Mouse (Mus musculus) heart, embryonic 13.5 days (tissue): ENCODE measurements around the gene Orm2. TPM values are rescaled to one million over a fixed set of nuclear protein-coding genes. Genes with fewer than 3 reads are reported as not detected.

Source experiments
- ATAC-seq: fragments of 200-750 bp; cut with Nextera tagmentation; 2 replicates; pipeline ENCODE4 v1.8.0; 2017; ENCODE audit warnings: moderate TSS enrichment; ENCODE audit not compliant: insufficient number of reproducible peaks, low FRiP score, low TSS enrichment; ENCODE audit errors: extremely low read depth
- H3K27ac ChIP-seq: fragments of 300-500 bp; sonication (generic); replicated peaks from 2 replicates; pipeline ENCODE4 v1.5.1; 2015; ENCODE audit warnings: moderate library complexity, mild to moderate bottlenecking, inconsistent platforms
- H3K27me3 ChIP-seq: fragments of 300-500 bp; sonication (generic); replicated peaks from 2 replicates; pipeline ENCODE4 v1.6.1; 2015; ENCODE audit warnings: mild to moderate bottlenecking, inconsistent platforms
- H3K36me3 ChIP-seq: fragments of 300-500 bp; sonication (generic); 2 replicates; pipeline ENCODE4 v1.6.1; 2015; ENCODE audit warnings: mild to moderate bottlenecking, inconsistent platforms
- H3K4me1 ChIP-seq: fragments of 300-500 bp; sonication (generic); 2 replicates; pipeline ENCODE4 v1.6.1; 2015; ENCODE audit warnings: inconsistent platforms
- H3K4me2 ChIP-seq: fragments of 300-500 bp; sonication (generic); 2 replicates; pipeline ENCODE4 v1.6.1; 2015; ENCODE audit warnings: inconsistent platforms, mild to moderate bottlenecking, moderate library complexity
- H3K4me3 ChIP-seq: fragments of 300-500 bp; sonication (generic); 2 replicates; pipeline ENCODE4 v1.5.1; 2015; ENCODE audit warnings: moderate library complexity, mild to moderate bottlenecking, inconsistent platforms
- H3K9ac ChIP-seq: fragments of 300-500 bp; sonication (generic); 2 replicates; pipeline ENCODE4 v1.6.1; 2015; ENCODE audit warnings: inconsistent platforms, mild to moderate bottlenecking, moderate library complexity
- H3K9me3 ChIP-seq: fragments of 300-500 bp; sonication (generic); 2 replicates; pipeline ENCODE4 v1.6.1; 2016; ENCODE audit warnings: inconsistent platforms
- WGBS: fragments of 180-500 bp; shearing (Covaris S2); methylation state at CpG from one replicate; pipeline ENCODE4 v1.1.7; 2015; ENCODE audit warnings: mixed read lengths; 5-methylcytosine and 5-hydroxymethylcytosine counted together
- polyA plus RNA-seq: library from polyadenylated mRNA; unstranded; fragments of >200 nt; fragmentation: Nextera tagmentation; extraction: Ambion mirVana; gene quantifications from 2 replicates; pipeline ENCODE4 v1.2.1, GENCODE M21; 2015

Gene Orm2
- polyA plus RNA-seq, 1 experiment from 2014 or later: not detected

- 40% methylated on average over 11 of the region's 11 CpGs for WGBS
- Histone ChIP-seq H3K4me2 (peak overlapping the region; percentile 16; the same call in 1 of the 2 replicates), H3K27ac (peak overlapping the region; percentile 67), H3K36me3 (peaks cover 17% of the 10 kb centered on the region), H3K27me3 (0 out of 2 replicates have a peak, but pooled peaks cover 3% of the 10 kb centered on the region), H3K4me1 (peaks cover 53% of the 10 kb centered on the region), H3K9me3 (no peaks in the 10 kb centered on the region), H3K4me3 (no peak overlapping the region), H3K9ac (peak overlapping the region; percentile 40)
- ATAC-seq: no peak
Observed at GRCm38 (mm10) chr4:63398854-63399609, 36.8 kb downstream of the Orm2 start.

GRCm38 (mm10) chr4:63399691-63400270 lies 37.5 kb downstream of the Orm2 start:
- Histone ChIP-seq H3K27ac (peak overlapping the region; percentile 67), H3K4me3 (no peak overlapping the region), H3K9ac (peak overlapping the region; percentile 40), H3K27me3 (0 out of 2 replicates have a peak, but pooled peaks cover 3% of the 10 kb centered on the region), H3K9me3 (no peaks in the 10 kb centered on the region), H3K4me1 (peaks cover 60% of the 10 kb centered on the region), H3K4me2 (peak overlapping the region; percentile 16; the same call in 1 of the 2 replicates), H3K36me3 (peaks cover 10% of the 10 kb centered on the region)
- 43% methylated on average over 8 of the region's 8 CpGs for WGBS
- no peak for ATAC-seq

DNA sequence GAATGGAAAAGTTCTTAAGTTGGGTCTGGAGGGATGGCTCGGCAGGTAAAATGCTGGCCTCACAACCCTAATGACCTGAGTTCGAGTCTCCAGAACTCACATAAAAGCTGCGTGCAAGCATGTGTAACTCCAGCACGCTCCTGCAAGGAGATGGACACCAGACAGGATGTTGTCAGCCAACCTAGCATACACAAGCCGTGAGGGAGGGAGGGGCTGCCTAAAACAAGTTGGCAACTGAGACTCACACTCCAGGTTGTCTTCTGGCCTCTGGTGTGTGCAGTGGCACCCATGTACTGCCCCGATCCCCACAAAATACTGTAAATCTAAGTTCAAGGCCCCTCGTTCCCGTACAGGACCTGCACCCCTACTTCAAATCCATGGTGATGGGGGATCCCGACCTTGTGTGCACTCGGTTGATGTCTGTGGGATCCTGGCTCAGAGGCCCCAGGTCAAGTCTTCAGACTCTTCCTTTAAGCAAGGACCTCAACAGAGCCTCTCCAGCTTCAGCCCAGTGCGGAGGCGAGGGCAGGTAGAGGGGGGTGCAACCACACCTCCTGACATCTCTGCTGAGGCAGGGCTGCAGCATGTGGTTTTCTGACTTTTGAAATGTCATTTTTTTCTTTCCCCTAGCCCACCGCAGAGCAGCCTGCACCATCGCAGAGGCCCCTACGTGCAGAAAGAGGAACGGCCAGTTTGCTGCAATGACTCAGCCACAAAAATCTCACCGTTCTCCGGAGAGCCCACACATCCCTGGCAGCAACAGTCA lies 38.5 kb downstream of the Orm2 start:
- Histone ChIP-seq H3K4me3 (no peak overlapping the region), H3K27ac (no peak overlapping the region), H3K4me1 (peaks cover 70% of the 10 kb centered on the region), H3K36me3 (peaks cover under 1% of the 10 kb centered on the region; the same call in 1 of the 2 replicates), H3K9ac (no peak overlapping the region), H3K9me3 (no peaks in the 10 kb centered on the region), H3K4me2 (no peak overlapping the region), H3K27me3 (0 out of 2 replicates have a peak, but pooled peaks cover 3% of the 10 kb centered on the region)
- ATAC-seq: no peak
- WGBS: 81% methylated on average over 18 of the region's 18 CpGs

- no peak for ATAC-seq
- peak overlapping the region; percentile 65 for H3K4me2 ChIP-seq
- H3K36me3 ChIP-seq: no peaks in the 10 kb centered on the region
- H3K9me3 ChIP-seq: no peaks in the 10 kb centered on the region
- peak overlapping the region; percentile 91; the same call in 1 of the 2 replicates for H3K27ac ChIP-seq
- WGBS: 64% methylated on average over 6 of the region's 6 CpGs
- H3K4me1 ChIP-seq: peaks cover 74% of the 10 kb centered on the region
- no peak overlapping the region for H3K9ac ChIP-seq
- H3K4me3 ChIP-seq: no peak overlapping the region
- H3K27me3 ChIP-seq: 0 out of 2 replicates have a peak, but pooled peaks cover 7% of the 10 kb centered on the region
Observed at GRCm38 (mm10) chr4:63401620-63402019, 39.4 kb downstream of the Orm2 start.

DNA sequence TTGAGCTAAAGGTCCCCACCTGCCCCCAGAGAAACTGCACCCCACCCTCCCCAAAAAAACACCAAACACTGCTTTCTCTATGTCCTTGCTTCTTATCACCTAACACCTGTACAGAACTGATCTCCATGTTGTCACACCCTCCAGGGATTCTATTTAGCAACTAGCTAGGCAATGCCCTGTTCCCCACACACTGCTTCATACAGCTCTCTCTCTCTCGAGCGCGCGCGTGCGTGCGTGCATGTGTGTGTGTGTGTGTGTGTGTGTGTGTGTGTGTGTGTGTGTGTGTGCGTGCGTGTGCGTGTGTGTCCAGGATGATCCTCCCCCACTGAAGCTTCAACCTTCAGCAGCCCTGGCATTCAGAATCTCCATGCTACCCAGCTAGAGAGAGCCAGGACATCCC lies 39.8 kb downstream of the Orm2 start:
- 0 out of 2 replicates have a peak, but pooled peaks cover 7% of the 10 kb centered on the region for H3K27me3 ChIP-seq
- H3K4me2 ChIP-seq: peak overlapping the region; percentile 65
- no peak for ATAC-seq
- H3K27ac ChIP-seq: peak overlapping the region; percentile 91
- H3K9me3 ChIP-seq: no peaks in the 10 kb centered on the region
- WGBS: 73% methylated on average over 10 of the region's 10 CpGs
- H3K4me1 ChIP-seq: peaks cover 74% of the 10 kb centered on the region
- peak overlapping the region; percentile 76 for H3K9ac ChIP-seq
- no peaks in the 10 kb centered on the region for H3K36me3 ChIP-seq
- H3K4me3 ChIP-seq: peak overlapping the region; percentile 41

- Histone ChIP-seq H3K36me3 (no peaks in the 10 kb centered on the region), H3K9ac (peak overlapping the region; percentile 76), H3K4me1 (peaks cover 74% of the 10 kb centered on the region), H3K4me3 (peak overlapping the region; percentile 41), H3K4me2 (peak overlapping the region; percentile 65), H3K27ac (peak overlapping the region; percentile 91), H3K9me3 (no peaks in the 10 kb centered on the region), H3K27me3 (0 out of 2 replicates have a peak, but pooled peaks cover 7% of the 10 kb centered on the region)
- WGBS: 39% methylated on average over 6 of the region's 6 CpGs
- no peak for ATAC-seq
Observed at GRCm38 (mm10) chr4:63402558-63402957, 40.3 kb downstream of the Orm2 start.

DNA sequence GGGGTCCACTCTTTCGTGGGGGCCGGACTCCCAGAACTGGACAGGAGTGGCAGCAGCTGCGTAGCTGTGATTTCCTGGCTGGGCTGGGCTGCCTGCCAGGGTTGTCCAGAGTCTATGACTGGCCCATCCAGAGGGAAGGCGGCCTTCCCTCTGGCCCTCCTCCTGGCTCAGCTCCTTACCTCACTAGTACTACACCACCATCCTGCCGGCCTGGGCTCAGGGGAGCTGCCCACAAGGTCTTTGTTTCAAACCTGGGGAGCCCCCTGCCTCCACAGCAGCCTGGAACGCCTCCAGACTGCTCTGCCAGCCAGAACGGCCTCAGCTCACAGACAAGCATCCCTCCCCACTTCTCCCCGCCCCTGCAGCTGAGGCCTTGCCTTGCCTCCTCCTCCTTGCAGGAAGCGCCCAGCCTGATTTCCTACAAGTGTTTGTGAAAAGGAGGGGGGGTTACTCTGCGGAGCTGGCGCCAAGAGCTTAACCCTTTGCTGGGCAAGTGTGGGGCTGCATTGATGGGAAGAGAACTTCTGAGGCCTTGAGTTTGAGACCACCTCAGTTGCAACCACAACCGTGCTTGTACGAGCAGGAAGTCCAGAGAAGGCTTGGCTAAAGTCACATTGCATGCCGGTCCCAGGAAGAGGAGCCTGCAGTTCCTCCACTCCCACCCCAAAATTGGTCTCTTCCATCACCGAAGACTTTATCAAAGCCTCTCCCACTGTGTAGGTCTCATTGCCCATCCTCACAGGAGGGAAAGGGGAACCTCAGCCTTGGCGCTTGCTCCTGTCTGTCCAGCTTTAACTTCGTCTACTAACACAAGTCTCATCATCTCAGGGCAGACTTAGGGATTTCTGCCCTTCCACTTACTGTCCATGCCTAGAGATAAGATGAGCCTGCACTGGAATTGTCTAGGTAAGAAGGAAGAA lies 41.1 kb downstream of the Orm2 start, which contains the start of gene Akna:
Gene Akna, minus strand, starts transcription at position 315 of the 920 bp plus-strand sequence.
- Histone ChIP-seq H3K36me3 (no peaks in the 10 kb centered on the region), H3K4me1 (peaks cover 76% of the 10 kb centered on the region)

GRCm38 (mm10) chr4:63404205-63404604 lies 42.0 kb downstream of the Orm2 start:
- Histone ChIP-seq H3K4me2 (peak overlapping the region; percentile 65), H3K4me1 (peaks cover 76% of the 10 kb centered on the region), H3K9ac (0 out of 2 replicates have a peak overlapping the region, but pooled peaks have one; percentile 76), H3K27me3 (peaks cover 16% of the 10 kb centered on the region; the same call in 1 of the 2 replicates), H3K27ac (peak overlapping the region; percentile 91), H3K9me3 (no peaks in the 10 kb centered on the region), H3K4me3 (no peak overlapping the region), H3K36me3 (no peaks in the 10 kb centered on the region)
- 52% methylated on average over 7 of the region's 7 CpGs for WGBS
- ATAC-seq: no peak

More for the DNA sequence above, 41.1 kb downstream of the Orm2 start, which contains the start of gene Akna:
- peaks cover 13% of the 10 kb centered on the region; the same call in 1 of the 2 replicates for H3K27me3 ChIP-seq
- H3K27ac ChIP-seq: peak within 1 kb of the TSS; percentile 91
- H3K9ac ChIP-seq: peak within 1 kb of the TSS; percentile 76
- peak within 1 kb of the TSS; percentile 41 for H3K4me3 ChIP-seq
- 13% methylated on average over 17 of the region's 17 CpGs for WGBS
- peak within 1 kb of the TSS; percentile 65 for H3K4me2 ChIP-seq
- H3K9me3 ChIP-seq: no peaks in the 10 kb centered on the region
- peak; percentile 80 for ATAC-seq

DNA sequence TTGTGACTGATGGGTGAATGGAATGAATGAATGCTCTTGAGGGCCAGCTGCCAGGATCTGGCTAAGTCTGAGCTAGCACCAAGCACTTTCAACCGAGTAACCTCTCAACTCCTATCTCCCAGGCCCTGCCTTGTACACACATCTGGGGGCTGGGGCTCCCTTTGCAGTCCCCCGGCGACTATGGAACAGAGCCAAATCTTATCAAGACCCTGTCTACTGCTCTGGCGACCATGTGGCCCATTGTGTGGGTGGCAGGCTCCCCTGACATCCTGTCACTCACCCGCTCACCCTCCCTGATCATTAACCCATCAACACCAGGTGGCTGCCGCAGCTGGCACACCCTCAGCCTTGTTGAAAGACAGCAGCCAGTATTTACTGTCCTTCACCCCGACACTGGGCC lies 42.8 kb downstream of the Orm2 start:
- H3K4me1 ChIP-seq: peaks cover 76% of the 10 kb centered on the region
- H3K4me3 ChIP-seq: no peak overlapping the region
- H3K9ac ChIP-seq: peak overlapping the region; percentile 26; the same call in 1 of the 2 replicates
- ATAC-seq: no peak
- H3K27ac ChIP-seq: peak overlapping the region; percentile 28; the same call in 1 of the 2 replicates
- H3K27me3 ChIP-seq: peaks cover 16% of the 10 kb centered on the region; the same call in 1 of the 2 replicates
- no peaks in the 10 kb centered on the region for H3K36me3 ChIP-seq
- H3K4me2 ChIP-seq: no peak overlapping the region
- WGBS: 9% methylated on average over 7 of the region's 7 CpGs
- H3K9me3 ChIP-seq: no peaks in the 10 kb centered on the region

DNA sequence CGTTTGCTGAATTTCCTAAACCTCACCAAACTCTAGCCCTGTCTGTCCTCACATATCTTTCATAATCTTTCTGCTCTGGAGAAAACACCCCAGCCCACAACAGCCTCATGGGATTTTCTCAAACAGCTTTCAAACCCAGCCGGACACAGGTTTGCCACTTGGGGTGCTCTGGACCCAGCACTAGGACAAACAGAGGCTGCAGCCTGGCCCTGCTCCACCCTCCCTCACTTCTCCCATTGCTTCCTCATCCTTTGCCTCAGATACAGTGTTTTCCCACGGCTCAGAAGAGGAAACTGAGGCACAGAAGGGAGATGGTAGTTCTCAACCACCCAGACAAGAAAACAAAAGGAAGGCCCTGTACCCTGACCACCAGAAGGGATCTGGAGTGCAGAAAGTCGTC lies 43.4 kb downstream of the Orm2 start:
- no peak overlapping the region for H3K4me3 ChIP-seq
- H3K4me1 ChIP-seq: peaks cover 72% of the 10 kb centered on the region
- no peaks in the 10 kb centered on the region for H3K9me3 ChIP-seq
- no peaks in the 10 kb centered on the region for H3K36me3 ChIP-seq
- H3K4me2 ChIP-seq: no peak overlapping the region
- H3K27me3 ChIP-seq: peaks cover 16% of the 10 kb centered on the region; the same call in 1 of the 2 replicates
- no peak overlapping the region for H3K27ac ChIP-seq
- H3K9ac ChIP-seq: peak overlapping the region; percentile 26; the same call in 1 of the 2 replicates
- 48% methylated on average over 4 of the region's 4 CpGs for WGBS
- no peak for ATAC-seq
